Mouse (Mus musculus): ENCODE results near the gene B230104I21Rik. TPM values are rescaled to one million over a fixed set of nuclear protein-coding genes. Genes with fewer than 3 reads are reported as not detected.

Gene B230104I21Rik
- polyA plus RNA-seq, 1 experiment from 2014 or later, result not detected

- WGBS (ENCODE audit: insufficient replicate concordance), result 16% methylated on average over 17 of the region's 20 CpGs
- H3K9me3 ChIP-seq (ENCODE audit: low read length), result no peaks in the 10 kb centered on the region
- no peaks in the 10 kb centered on the region for H3K36me3 ChIP-seq (replicated peaks; ENCODE audit: insufficient read depth, low read length)
- no peaks in the 10 kb centered on the region for H3K4me1 ChIP-seq (ENCODE audit: insufficient read depth)
- H3K27me3 ChIP-seq (ENCODE audit: insufficient read depth, low read length), result no peaks in the 10 kb centered on the region
- H3K4me3 ChIP-seq (ENCODE audit: low read depth, low read length), result no peak overlapping the region
- DNase-seq, result peak; percentile 44
- TF ChIP-seq EP300 (IDR thresholded peaks at IDR 0.05; ENCODE audit: low read depth), result no peak
- no peak for TF ChIP-seq CTCF (IDR thresholded peaks at IDR 0.05; ENCODE audit: low read depth)
- no peak overlapping the region for H3K27ac ChIP-seq (ENCODE audit: low read depth)
- ATAC-seq, result no peak
- no peak overlapping the region for H3K4me2 ChIP-seq (ENCODE audit: low read depth, low read length)
- no peak overlapping the region for H3K9ac ChIP-seq (replicated peaks)
Observed at GRCm38 (mm10) chr4:154328431-154328830, 7.5 kb upstream of the B230104I21Rik start.

DNA sequence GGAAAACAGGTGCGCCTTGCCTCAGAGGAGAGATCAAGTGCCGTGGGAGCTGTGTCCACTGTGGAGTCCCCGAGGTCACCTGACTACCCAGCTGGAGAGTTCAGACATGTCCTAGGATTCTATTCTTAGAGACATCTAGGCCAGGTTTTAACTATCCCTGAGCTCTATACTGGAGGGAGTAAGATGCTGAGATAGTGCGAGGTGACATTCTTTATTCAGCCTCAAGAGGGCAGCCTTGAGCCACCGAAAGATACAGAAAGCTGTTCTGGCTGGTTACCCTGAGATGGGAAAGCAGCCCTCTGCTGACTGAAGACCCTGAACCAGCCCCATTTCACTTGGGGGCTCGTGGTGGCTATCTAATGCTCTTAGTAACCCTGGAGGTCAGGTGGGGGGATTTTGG, 7.1 kb upstream of the B230104I21Rik start:
- peak; percentile 41; the same call in 1 of the 2 replicates for ATAC-seq
- Histone ChIP-seq H3K9me3 (ENCODE audit: low read length) (no peaks in the 10 kb centered on the region), H3K4me1 (ENCODE audit: insufficient read depth) (no peaks in the 10 kb centered on the region), H3K4me2 (ENCODE audit: low read depth, low read length) (no peak overlapping the region), H3K36me3 (replicated peaks; ENCODE audit: insufficient read depth, low read length) (no peaks in the 10 kb centered on the region), H3K9ac (replicated peaks) (no peak overlapping the region), H3K4me3 (ENCODE audit: low read depth, low read length) (no peak overlapping the region), H3K27me3 (ENCODE audit: insufficient read depth, low read length) (no peaks in the 10 kb centered on the region), H3K27ac (ENCODE audit: low read depth) (no peak overlapping the region)
- DNase-seq, result peak; percentile 65
- no peak for TF ChIP-seq EP300 (IDR thresholded peaks at IDR 0.05; ENCODE audit: low read depth)
- TF ChIP-seq CTCF (IDR thresholded peaks at IDR 0.05; ENCODE audit: low read depth), result peak; percentile 82
- 16% methylated on average over 6 of the region's 6 CpGs for WGBS (ENCODE audit: insufficient replicate concordance)

DNA sequence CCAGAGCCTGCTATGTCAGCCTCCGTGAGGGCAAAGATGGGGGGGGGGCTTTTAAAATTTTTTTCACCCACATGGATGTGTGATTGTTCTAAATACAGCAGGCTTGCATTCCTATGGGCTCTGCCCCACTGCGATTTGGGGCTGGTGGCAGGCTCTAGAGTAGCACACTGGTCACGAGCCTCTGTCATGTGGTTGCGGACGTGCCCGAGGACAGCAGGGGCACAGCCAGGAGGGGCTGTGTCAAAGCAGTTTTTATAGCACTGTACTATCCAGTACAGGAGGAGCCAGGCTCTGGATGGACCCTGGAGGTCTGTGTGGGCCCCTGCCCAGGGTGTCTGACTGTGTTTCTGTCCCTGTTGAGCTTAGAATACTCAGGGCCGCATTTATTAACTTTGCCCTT, 5.9 kb upstream of the B230104I21Rik start:
- WGBS (ENCODE audit: insufficient replicate concordance), result 85% methylated on average over 7 of the region's 7 CpGs

GRCm38 (mm10) chr4:154331271-154331670, 4.7 kb upstream of the B230104I21Rik start:
- Histone ChIP-seq H3K9me3 (ENCODE audit: low read length) (no peaks in the 10 kb centered on the region), H3K9ac (replicated peaks) (no peak overlapping the region), H3K4me1 (ENCODE audit: insufficient read depth) (no peaks in the 10 kb centered on the region), H3K36me3 (replicated peaks; ENCODE audit: insufficient read depth, low read length) (no peaks in the 10 kb centered on the region), H3K4me2 (ENCODE audit: low read depth, low read length) (no peak overlapping the region), H3K27me3 (ENCODE audit: insufficient read depth, low read length) (no peaks in the 10 kb centered on the region), H3K4me3 (ENCODE audit: low read depth, low read length) (no peak overlapping the region), H3K27ac (ENCODE audit: low read depth) (no peak overlapping the region)
- DNase-seq (no peak), ATAC-seq (no peak)
- 74% methylated on average over 12 of the region's 12 CpGs for WGBS (ENCODE audit: insufficient replicate concordance)
- TF ChIP-seq CTCF (IDR thresholded peaks at IDR 0.05; ENCODE audit: low read depth) (no peak), EP300 (IDR thresholded peaks at IDR 0.05; ENCODE audit: low read depth) (no peak)

More for the DNA sequence above, 5.9 kb upstream of the B230104I21Rik start:
- ATAC-seq, result no peak
- H3K9me3 ChIP-seq (ENCODE audit: low read length), result no peaks in the 10 kb centered on the region
- no peaks in the 10 kb centered on the region for H3K27me3 ChIP-seq (ENCODE audit: insufficient read depth, low read length)
- no peak overlapping the region for H3K9ac ChIP-seq (replicated peaks)
- H3K4me2 ChIP-seq (ENCODE audit: low read depth, low read length), result no peak overlapping the region
- TF ChIP-seq CTCF (IDR thresholded peaks at IDR 0.05; ENCODE audit: low read depth) (no peak), EP300 (IDR thresholded peaks at IDR 0.05; ENCODE audit: low read depth) (no peak)
- H3K27ac ChIP-seq (ENCODE audit: low read depth), result no peak overlapping the region
- H3K4me1 ChIP-seq (ENCODE audit: insufficient read depth), result no peaks in the 10 kb centered on the region
- no peaks in the 10 kb centered on the region for H3K36me3 ChIP-seq (replicated peaks; ENCODE audit: insufficient read depth, low read length)
- no peak for DNase-seq
- no peak overlapping the region for H3K4me3 ChIP-seq (ENCODE audit: low read depth, low read length)

GRCm38 (mm10) chr4:154333300-154333699, 2.6 kb upstream of the B230104I21Rik start:
- Histone ChIP-seq H3K4me1 (ENCODE audit: insufficient read depth) (no peaks in the 10 kb centered on the region), H3K9me3 (ENCODE audit: low read length) (no peaks in the 10 kb centered on the region), H3K4me3 (ENCODE audit: low read depth, low read length) (no peak overlapping the region), H3K9ac (replicated peaks) (no peak overlapping the region), H3K27me3 (ENCODE audit: insufficient read depth, low read length) (no peaks in the 10 kb centered on the region), H3K36me3 (replicated peaks; ENCODE audit: insufficient read depth, low read length) (no peaks in the 10 kb centered on the region), H3K27ac (ENCODE audit: low read depth) (no peak overlapping the region), H3K4me2 (ENCODE audit: low read depth, low read length) (no peak overlapping the region)
- DNase-seq (no peak), ATAC-seq (no peak)
- TF ChIP-seq EP300 (IDR thresholded peaks at IDR 0.05; ENCODE audit: low read depth) (no peak), CTCF (IDR thresholded peaks at IDR 0.05; ENCODE audit: low read depth) (no peak)
- 73% methylated on average over 8 of the region's 8 CpGs for WGBS (ENCODE audit: insufficient replicate concordance)

- Histone ChIP-seq H3K4me3 (ENCODE audit: low read depth, low read length) (no peak overlapping the region), H3K36me3 (replicated peaks; ENCODE audit: insufficient read depth, low read length) (no peaks in the 10 kb centered on the region), H3K27ac (ENCODE audit: low read depth) (no peak overlapping the region), H3K9ac (replicated peaks) (no peak overlapping the region), H3K9me3 (ENCODE audit: low read length) (no peaks in the 10 kb centered on the region), H3K4me2 (ENCODE audit: low read depth, low read length) (peak overlapping the region; percentile 44), H3K27me3 (ENCODE audit: insufficient read depth, low read length) (no peaks in the 10 kb centered on the region), H3K4me1 (ENCODE audit: insufficient read depth) (no peaks in the 10 kb centered on the region)
- DNase-seq (peak; percentile 65), ATAC-seq (peak; percentile 61)
- TF ChIP-seq CTCF (IDR thresholded peaks at IDR 0.05; ENCODE audit: low read depth) (no peak), EP300 (IDR thresholded peaks at IDR 0.05; ENCODE audit: low read depth) (no peak)
- WGBS (ENCODE audit: insufficient replicate concordance), result 61% methylated on average over 46 of the region's 48 CpGs
Observed at GRCm38 (mm10) chr4:154334699-154335402, 1.1 kb upstream of the B230104I21Rik start.
